Mouse (Mus musculus) 416B (cell line): ENCODE data around the gene Fam234a.
"Not testable (repeated sequence)": the region's sequence is repeated elsewhere in the genome, so short reads cannot be mapped to it uniquely, and the experiment has no call there.

ENCODE experiments used
- DNase-seq: peaks from one replicate; pipeline ENCODE4 v3.0.0; 2011; ENCODE audit warnings: low read depth

Fam234a gene

DNA sequence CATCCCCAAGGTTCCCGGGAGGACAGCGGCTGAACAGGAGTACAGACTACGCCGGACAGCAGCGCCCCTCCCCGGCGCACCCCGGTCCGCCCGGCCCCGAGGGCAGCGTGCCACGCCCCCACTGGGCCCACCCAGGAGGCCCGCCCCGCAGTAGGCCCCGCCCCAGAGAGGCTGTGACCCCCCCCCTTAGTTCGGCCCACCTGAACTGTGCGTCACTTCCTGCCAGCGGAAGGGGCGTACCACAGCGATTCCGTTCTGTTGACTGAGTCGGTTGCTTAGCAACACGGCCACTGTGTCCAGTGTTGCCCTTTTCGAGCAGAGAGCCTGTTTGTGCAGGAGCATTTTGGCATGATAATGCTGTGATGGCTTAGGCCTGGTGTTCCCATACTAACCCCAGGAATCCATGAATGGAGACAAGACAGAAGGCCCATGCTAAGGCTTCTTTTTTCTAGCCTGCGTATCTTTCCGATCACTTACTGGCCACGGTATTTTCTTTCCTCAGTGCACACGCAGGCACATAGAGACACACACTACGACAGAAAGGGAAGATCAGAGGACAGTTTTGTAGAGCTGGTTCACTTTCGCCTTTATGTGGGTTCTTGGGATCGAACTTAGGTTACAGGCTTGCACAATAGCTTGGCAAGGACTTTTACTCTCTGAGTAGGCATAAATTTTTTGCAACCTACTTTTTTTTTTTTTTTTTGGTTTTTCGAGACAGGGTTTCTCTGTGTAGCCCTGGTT, at the start of gene Fam234a:
TSS of gene Fam234a (minus strand) at position 142 of the 741 bp plus-strand sequence.
- DNase-seq = peak; percentile 96

DNA sequence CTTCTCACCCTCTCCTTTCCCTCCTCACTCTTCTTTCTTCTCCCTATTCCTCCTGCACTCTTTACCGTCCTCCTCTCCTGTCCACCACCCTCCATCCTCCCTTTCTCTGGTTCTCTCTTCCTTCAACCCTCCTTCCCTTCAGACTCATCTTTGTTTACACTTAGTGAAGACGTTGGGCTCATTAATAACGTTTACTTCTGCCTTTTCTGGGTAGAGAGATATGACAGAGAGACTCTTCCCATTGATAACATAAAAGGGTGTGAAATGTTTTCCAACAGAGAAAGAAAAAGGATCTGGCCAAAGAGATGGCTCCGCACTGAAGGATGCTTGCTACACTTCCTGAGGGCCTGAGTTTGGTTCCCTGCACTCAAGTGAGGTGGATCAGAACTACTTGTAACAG, 45.4 kb upstream of the Fam234a start:
- no peak for DNase-seq

DNA sequence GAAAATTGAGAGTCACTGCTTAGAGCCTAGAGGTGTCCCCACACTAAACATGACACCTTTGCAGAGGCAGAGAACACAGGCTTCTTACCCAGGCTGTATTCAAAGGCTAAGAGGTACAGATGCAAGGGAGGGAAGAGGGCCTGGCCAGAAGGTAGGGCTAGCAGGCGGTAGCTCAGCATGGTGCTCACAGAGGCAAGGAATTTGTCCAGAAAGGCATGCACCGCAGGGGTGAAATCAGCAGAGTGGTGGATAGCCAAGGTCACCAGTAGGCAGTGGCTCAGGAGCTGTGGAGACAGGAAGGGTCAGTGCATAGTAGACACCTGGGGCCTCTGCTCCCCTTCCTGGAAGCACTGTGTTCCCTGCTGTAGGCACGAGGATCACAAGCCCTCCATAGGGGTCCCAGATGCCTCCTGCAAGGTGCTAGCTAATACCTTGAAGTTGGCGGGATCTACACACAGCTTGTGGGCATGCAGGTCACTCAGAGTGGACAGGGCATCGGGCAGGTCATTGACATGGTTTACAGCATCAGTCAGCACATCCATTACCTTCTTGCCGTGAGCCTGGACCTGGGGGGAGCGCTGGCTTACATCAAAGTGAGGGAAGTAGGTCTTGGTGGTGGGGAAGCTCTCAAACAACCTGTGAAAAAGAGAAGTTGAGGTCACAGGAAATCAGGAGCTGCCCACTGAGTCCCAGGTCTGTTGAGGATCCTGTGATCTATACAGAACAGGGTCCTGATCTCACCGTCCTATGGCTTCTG, 42.3 kb upstream of the Fam234a start:
- no peak for DNase-seq

DNA sequence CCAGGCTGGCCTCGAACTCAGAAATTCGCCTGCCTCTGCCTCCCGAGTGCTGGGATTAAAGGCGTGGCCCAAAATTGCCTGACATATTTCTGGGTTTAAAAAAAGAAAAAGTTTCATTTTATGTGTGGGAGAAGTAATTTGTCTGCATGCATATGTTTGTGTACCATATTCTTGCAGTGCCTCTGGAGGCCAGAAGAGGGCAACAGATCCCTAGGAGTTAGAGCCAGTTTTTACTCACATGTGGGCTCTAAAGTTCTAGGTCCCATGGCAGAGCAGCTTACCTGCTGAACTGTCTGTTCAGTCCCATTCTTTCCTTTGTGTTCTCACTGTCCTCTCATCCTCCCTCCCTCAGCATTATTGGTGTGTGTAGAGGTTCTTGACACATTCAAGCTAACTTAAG, 32.7 kb upstream of the Fam234a start:
- peak; percentile 65 for DNase-seq

DNA sequence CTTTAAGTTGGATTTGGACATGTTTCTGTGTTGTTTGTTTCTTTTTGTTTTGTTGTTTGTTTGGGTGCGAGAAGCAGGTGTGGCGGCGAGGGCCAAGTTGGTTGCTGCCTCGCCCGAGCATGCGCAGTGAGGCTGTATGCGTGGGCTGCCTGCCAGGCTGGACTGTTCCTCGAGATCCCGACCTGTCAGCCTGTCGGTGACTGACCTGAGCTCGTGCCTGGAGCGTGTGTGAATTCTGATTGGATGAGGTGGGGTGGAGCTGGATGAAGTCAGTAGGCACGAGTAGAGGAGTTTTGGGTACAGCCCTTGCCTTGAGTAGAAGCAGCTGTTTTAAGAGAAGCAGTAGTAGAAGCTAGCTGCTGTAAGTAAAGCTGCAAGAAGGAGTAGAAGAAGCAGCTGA, 31.9 kb upstream of the Fam234a start:
- DNase-seq = no peak

DNA sequence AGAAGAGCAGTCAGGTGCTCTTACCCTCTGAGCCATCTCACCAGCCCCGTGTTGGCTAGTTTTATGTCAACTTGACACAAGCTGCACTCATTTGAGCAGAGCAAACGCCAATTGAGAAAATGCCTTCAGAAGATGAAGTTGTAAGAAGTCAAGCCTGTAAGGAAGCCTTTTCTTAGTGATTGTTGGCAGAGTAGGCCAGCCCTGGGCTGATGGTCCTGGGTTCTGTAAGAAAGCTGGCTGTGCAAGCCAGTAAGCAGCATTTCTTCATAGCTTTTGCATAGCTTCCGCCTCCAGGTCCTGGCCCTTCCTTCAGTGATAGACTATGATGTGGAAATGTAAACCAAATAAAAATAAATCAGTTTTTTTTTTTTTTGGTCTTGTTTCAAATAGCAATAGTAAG, 28.5 kb upstream of the Fam234a start:
- DNase-seq = no peak

DNA sequence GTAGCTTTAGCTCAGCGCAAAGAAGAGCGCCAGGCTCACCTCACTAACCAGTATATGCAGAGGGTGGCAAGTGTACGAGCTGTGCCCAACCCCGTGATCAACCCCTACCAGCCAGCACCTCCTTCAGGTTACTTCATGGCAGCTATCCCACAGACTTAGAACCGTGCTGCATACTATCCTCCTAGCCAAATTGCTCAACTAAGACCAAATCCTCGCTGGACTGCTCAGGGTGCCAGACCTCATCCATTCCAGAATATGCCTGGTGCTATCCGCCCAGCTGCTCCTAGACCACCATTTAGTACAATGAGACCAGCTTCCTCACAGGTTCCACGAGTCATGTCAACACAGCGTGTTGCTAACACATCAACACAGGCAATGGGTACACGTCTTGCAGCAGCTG, 25.5 kb upstream of the Fam234a start:
- not testable (repeated sequence) for DNase-seq

DNA sequence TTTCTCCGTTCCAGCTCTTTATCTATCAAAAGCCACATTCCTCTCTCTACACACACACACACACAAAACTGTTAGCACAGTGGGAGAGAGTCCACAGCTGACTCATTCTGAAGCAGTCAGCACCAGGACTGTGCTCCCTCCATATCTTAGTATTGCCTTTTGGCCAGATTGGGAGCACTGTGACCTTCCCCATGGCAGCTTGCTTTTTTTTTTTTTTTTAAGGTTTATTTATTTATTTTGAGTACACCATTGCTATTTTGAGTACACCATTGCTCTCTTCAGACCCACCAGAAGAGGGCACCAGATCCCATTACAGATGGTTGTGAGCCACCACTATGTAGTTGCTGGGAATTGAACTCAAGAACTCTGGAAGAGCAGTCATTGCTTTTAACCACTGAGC, 24.8 kb upstream of the Fam234a start:
- DNase-seq = peak; percentile 40

DNA sequence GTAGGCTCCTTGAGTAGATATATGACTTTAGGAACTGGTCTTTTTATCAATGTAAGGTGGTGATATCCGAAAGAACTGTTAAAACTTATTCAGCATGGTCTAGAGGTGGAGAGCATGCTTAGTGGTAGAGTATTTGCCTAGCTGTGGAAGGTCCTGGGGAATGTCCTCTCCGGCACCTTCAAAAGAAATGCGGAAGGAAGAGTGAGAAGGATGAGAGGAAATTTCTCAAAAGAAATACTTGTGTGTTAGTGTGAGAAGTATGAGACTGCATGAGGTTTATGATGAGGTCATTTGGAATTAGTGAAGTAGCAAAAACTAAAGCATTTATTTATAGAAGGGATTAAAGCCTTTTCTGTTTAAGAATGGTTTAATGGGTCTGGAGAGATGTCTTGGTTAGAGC, 18.3 kb upstream of the Fam234a start:
- DNase-seq = no peak

DNA sequence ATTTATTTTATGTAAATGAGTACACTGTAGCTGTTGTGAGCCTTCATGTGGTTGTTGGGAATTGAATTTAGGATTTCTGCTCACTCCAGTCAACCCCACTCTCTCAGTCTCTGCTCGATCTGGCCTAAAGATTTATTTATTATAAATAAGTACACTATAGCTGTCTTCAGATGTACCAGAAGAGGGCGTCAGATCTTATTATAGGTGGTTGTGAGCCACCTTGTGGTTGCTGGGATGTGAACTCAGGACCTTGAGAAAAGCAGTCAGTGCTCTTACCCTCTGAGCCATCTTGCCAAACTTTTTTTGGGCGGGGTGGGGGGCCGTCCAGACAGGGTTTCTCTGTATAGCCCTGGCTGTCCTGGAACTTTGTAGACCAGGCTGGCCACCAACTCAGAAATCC, 17.8 kb upstream of the Fam234a start:
- DNase-seq = peak; percentile 70

DNA sequence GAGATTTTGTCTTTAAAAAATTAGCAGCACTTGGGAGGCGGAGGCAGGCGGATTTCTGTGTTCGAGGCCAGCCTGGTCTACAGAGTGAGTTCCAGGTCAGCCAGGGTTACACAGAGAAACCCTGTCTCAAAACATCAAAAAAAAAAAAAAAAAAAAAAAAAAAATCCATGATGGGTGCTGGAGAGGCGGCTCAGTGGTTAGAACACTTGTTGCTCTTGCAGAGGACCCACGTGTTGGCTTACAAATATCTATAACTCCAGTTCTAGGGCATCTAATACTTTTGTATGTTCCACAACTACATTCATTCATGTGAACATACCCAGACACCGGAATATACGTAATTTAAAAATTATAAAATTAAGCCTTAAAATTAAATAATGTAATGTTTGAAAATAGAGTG, 11.3 kb upstream of the Fam234a start:
- DNase-seq = no peak

DNA sequence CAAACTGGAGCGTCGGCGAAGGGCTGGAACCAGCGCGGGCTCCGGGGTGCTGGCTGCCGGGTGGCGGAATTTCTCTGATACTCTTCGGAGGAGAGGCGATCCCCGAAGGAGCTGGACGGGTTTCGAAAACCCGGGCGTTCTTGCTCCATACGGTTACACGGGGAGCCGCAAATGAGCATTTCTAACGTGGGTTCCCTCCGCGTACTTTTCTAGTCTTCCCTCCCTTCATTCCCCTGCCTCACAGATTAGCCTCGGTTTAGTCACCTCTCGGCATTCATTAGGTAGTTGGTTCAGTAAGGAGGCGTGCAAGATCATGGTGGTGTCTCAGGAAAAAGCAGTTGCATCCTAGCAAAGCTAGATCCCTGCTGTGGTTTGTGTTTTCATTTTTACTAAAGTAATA, 9.4 kb upstream of the Fam234a start:
- no peak for DNase-seq

DNA sequence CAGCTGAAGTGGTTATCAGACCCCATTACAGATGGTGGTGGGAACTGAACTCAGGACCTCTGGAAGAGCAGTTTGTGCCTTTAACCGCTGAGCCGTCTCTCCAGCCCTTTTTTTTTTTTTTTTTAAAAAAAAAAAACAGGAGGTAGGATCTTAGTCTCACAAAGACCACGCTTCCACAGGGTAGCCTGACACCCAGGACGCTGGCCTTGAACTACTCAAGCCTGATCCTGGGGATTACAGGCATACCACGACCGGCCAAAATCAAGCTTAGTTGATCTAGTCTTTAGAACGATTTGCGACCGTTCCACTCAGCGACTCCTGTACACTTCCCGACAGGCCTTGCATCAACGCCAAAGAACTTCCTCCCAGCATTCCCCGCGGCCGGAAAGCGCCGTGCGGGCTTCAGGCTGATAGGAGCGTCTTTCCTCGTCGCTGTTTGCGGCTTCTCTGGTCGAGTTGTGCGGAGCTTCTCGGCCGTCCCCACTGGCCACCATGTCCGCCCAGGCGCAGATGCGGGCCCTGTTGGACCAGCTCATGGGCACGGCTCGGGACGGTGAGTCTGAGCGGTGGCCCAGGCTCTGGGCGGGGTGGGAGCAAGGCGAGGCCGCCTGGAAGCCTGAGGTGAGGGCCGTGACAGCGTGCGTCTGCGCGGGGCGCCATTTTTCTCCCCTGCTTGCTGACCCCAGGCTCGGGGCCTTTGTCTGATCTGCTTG, 8.7 kb upstream of the Fam234a start, which contains the start of gene Luc7l:
TSS of gene Luc7l (plus strand) at position 358 of the 713 bp plus-strand sequence.
- peak; percentile 95 for DNase-seq

DNA sequence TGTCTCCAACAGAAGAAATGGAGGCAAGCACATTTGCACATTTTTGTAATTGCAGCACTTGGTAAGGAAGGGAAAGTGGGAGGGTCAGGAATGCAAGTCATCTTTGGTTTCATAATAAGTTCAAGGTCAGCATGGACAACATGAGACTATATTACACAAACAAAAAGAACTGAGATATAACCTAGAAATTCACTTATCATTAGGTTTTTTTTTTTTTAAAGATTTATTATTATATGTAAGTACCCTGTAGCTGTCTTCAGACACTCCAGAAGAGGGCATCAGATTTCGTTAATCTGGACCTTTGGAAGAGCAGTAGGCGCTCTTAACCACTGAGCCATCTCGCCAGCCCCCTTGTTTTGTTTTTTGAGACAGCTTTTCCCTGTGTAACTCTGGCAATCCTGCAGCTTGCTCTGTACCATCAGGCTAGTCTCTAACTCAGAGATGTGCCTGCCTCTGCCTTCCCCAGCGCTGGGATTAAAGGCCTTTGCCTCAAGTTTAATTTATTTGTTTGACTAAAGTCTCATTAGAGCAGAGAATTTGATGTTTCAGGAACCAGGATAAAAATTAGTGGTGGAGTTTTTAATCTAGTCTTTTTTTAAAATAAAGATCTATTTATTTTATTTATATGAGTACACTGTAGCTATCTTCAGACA, 8.0 kb upstream of the Fam234a start:
- DNase-seq = peak; percentile 70

DNA sequence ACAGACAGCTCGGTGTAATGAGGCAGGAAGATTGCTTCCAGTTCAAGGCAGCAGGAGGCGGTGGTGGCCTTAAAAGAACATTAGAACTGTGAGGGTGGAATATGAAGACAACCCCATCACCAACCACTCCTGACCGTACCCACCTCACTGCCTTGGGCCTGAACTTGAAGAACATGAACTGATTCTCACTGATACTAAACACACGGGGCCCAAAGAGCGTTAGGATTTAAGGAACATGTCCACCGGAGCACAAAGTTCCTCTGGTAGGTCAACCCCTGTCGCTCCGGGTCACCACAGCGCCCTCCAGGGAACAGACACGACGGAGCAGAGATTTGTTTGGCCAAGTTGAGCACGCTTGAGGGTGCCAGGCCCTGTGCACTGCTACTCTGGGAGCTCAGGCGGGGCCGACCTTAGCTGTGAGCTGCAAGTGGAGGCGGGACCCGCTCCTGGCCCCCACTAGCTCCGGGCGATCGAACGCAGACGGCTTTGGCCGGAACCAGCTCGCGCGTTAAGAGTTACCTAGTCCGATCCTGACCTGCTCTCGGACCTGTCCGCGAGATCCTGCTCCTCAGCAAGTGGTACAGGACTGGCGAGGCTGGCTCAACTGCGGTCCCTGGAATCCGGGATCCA, 456 bp downstream of the Fam234a start:
- peak; percentile 87 for DNase-seq

DNA sequence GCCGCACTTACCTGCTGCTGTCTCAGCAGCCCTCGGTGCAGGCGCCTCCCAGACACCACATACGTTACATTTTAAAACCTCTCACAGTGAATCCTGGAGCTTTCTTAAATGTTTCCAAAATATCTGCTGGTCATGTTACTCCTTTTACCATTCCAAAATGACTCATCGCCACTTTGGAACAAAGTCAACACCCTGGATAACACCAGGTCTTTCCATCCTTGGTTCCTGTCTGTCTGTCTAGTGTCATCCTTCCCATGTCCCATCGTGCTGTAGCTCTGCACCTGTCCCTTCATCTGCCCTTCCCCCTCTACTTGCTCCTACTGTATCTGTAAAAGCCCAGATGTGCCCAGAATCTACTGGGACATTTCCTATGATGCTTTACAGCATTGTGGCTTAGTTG, 3.1 kb downstream of the Fam234a start:
- DNase-seq = no peak

DNA sequence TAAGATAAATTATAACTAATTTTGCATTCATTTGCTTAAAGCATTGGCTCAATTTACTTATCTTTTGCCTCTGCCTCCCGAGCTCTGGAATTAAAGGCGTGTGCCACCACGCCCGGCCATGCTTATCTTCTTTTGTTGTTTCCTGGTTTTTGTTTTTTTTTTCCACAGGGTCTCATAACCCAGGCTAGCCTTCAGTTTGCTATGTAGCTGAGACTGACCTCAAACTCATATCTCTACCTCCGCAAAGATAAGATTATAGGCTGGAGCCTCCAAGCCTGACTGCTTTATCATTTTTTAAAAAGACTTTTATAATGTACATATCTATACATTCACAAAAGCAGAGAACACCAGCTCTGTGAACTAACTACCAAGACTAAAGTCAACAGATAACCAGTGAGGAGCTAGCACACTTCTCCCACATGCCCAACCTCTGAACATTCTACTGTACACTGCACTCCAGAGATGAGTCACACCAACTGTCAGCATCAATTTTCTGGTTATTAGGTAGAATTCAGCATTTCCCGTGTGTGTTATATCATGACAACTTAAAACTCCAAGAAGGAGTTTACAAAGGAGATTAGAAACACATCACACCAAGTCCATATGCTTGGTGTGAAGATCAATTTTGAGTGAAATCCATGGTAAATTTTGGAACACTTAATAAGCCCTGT, 3.8 kb downstream of the Fam234a start:
- no peak for DNase-seq

DNA sequence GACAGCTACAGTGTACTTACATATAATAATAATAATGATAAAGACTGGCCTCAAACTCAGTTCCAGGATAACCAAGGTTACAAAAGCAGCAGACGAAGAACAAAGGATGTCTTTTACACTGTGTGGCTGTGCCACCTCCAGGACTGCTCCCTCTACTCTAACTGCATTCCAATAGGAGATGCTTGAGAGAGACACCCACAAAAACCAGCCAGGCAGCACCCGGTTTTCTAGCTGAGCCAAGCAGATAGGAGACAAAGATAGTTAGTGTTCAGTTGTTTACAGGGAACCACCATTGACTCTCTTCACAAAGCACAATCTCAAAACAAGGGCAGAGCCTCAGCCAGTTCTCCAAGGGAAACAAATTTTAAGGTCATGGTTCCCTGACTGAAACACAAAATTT, 4.5 kb downstream of the Fam234a start:
- DNase-seq = no peak

DNA sequence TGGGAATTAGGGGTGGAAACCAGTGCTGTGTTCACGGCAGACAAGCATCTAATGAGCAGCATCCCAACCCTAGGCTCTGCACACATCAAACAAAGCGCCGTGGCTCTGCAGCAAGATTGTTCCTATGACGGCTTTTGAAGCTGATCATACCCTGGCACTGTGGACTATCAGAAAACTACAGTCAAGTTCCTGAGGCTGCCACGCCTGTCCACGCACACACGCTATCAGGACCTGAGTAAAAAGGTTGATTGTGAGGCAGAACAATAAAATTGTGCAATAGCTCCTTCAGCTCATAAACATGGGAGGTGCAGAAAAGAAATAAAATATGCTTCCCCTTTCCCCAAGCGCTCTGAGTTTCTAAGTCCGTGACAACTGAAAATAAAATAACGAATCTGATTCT, 6.4 kb downstream of the Fam234a start:
- DNase-seq = no peak

DNA sequence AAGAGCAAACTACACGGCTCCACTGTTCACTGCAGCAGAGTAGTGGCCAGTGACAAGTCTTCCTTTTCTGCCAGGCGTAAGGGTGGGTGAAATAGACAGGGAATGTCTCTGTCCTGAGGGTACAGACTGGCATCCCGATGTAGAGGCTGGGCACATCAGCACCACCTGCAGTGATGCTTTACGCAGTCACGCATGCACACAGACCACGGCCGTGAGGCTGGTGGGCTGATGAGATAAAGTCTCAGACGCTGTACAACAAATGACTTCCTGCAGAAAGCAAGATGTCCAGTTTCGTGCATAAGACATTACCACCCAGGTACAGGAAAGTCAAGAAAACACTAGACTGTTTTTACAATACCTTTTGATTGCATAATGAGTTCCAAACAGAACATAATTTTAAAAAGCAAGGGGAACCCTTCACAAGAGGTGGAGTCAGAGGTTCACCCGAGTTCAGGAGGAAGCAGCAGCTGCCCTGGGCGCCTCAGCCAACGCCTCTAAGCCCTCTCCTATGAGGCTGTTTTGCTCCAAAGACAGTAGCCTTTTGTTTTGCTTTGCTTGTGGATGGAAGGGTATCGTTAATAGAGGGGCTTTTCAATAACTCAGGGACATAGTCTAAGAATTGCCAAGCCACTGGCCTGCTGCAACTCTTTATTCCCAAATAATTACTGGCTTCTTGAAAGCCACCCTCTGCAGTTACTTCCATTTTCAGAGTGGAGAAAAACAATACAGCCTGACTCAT, 8.8 kb downstream of the Fam234a start:
- no peak for DNase-seq

DNA sequence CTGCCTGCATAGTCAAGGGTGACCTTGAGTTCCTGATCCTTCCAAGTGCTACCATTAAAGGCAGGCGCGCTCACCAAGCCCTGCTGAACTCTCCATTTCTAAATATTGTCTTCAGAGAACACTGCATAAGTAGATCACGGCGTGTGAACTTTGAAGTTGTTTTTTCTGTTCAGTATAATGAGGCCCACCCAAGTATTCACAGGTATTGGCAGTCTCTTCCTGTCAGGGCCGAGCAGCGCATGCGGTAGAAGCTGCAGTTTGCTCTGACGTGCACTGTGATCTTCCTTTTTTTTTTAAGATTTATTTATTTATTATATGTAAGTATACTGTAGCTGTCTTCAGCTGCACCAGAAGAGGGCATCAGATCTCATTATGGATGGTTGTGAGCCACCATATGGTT, 9.7 kb downstream of the Fam234a start:
- no peak for DNase-seq
